Mouse (Mus musculus) testis, adult 2 months (tissue): Measurements from ENCODE around the gene Hils1.

Source experiments
- CTCF ChIP-seq: fragments of 200-500 bp; IDR thresholded peaks from 2 replicates; pipeline ENCODE4 v1.5.1; 2012; ENCODE audit warnings: low read depth, mild to moderate bottlenecking, inconsistent platforms, low read length, moderate library complexity; ENCODE audit not compliant: control insufficient read depth, insufficient read depth, insufficient replicate concordance
- POLR2A ChIP-seq: fragments of 200-500 bp; IDR thresholded peaks from 2 replicates; pipeline ENCODE4 v1.6.1; 2012; ENCODE audit warnings: low read depth, mild to moderate bottlenecking, inconsistent platforms, low read length, moderate library complexity; ENCODE audit not compliant: control insufficient read depth

DNA sequence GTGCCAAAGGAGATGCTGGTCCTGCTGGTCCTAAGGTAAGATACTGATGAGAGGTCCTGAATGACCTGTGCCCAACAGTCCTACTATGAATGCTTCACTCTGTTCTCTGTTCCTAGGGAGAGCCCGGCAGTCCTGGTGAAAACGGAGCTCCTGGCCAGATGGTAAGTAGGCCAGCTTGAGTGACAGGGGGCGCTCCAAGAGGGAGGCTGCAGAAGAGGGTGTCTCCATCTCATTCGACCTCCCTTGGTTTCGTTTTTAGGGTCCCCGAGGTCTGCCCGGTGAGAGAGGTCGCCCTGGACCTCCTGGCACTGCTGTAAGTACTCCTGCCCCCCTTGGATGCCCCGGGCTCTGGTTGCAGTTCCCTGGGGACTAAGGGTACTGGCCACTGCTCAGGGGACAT lies 26.3 kb upstream of the Hils1 start:
- TF ChIP-seq CTCF: no peak
- no peak for TF ChIP-seq POLR2A
